Mouse (Mus musculus) intestine, embryonic 15.5 days (tissue): ENCODE results near the gene Myocos. TPM values are rescaled to one million over a fixed set of nuclear protein-coding genes. Genes with fewer than 3 reads are reported as not detected.
"Not testable (repeated sequence)": the region's sequence is repeated elsewhere in the genome, so short reads cannot be mapped to it uniquely, and the experiment has no call there.

Source experiments
- ATAC-seq: fragments of 200-750 bp; cut with Nextera tagmentation; 2 replicates; pipeline ENCODE4 v1.8.0; 2017; ENCODE audit warnings: moderate TSS enrichment, moderate library complexity
- H3K27ac ChIP-seq: fragments of 300-500 bp; sonication (generic); 2 replicates; pipeline ENCODE4 v1.5.1; 2015; ENCODE audit warnings: mild to moderate bottlenecking, inconsistent platforms
- H3K27me3 ChIP-seq: fragments of 300-500 bp; sonication (generic); replicated peaks from 2 replicates; pipeline ENCODE4 v1.6.1; 2015; ENCODE audit warnings: inconsistent platforms
- H3K36me3 ChIP-seq: fragments of 300-500 bp; sonication (generic); 2 replicates; pipeline ENCODE4 v1.6.1; 2015; ENCODE audit warnings: inconsistent platforms
- H3K4me1 ChIP-seq: fragments of 300-500 bp; sonication (generic); replicated peaks from 2 replicates; pipeline ENCODE4 v1.6.1; 2015; ENCODE audit warnings: inconsistent platforms
- H3K4me2 ChIP-seq: fragments of 300-500 bp; sonication (generic); replicated peaks from 2 replicates; pipeline ENCODE4 v1.6.1; 2015; ENCODE audit warnings: mild to moderate bottlenecking, inconsistent platforms
- H3K4me3 ChIP-seq: fragments of 300-500 bp; sonication (generic); replicated peaks from 2 replicates; pipeline ENCODE4 v1.5.1; 2015; ENCODE audit warnings: inconsistent platforms
- H3K9ac ChIP-seq: fragments of 300-500 bp; sonication (generic); 2 replicates; pipeline ENCODE4 v1.6.1; 2015; ENCODE audit warnings: inconsistent platforms
- H3K9me3 ChIP-seq: fragments of 300-500 bp; sonication (generic); 2 replicates; pipeline ENCODE4 v1.6.1; 2016; ENCODE audit warnings: inconsistent platforms
- WGBS: fragments of 180-500 bp; shearing (Covaris S2); methylation state at CpG from one replicate; pipeline ENCODE4 v1.1.7; 2015; 5-methylcytosine and 5-hydroxymethylcytosine counted together
- polyA plus RNA-seq: library from polyadenylated mRNA; unstranded; fragments of >200 nt; fragmentation: Nextera tagmentation; extraction: Ambion mirVana; gene quantifications from 2 replicates; pipeline ENCODE4 v1.2.1, GENCODE M21; 2015

Gene Myocos
- polyA plus RNA-seq, 1 experiment from 2014 or later, result not detected

GRCm38 (mm10) chr1:162639051-162639750 lies 18.8 kb downstream of the Myocos start, which contains the start of gene Myoc:
Gene Myoc, plus strand, starts transcription at chr1:162639155.
- H3K9ac ChIP-seq, result no peak within 1 kb of the TSS
- 0 out of 2 replicates have a peak, but pooled peaks cover 4% of the 10 kb centered on the region for H3K4me1 ChIP-seq
- ATAC-seq, result no peak
- H3K9me3 ChIP-seq, result no peaks in the 10 kb centered on the region
- 78% methylated on average over 10 of the region's 10 CpGs for WGBS
- no peak within 1 kb of the TSS for H3K27ac ChIP-seq
- no peak within 1 kb of the TSS for H3K4me2 ChIP-seq
- H3K27me3 ChIP-seq, result no peaks in the 10 kb centered on the region
- H3K4me3 ChIP-seq, result no peak within 1 kb of the TSS
- H3K36me3 ChIP-seq, result no peaks in the 10 kb centered on the region

- H3K36me3 ChIP-seq, result no peaks in the 10 kb centered on the region
- no peak for ATAC-seq
- no peak overlapping the region for H3K9ac ChIP-seq
- H3K4me1 ChIP-seq, result 0 out of 2 replicates have a peak, but pooled peaks cover 4% of the 10 kb centered on the region
- H3K27ac ChIP-seq, result no peak overlapping the region
- no peak overlapping the region for H3K4me3 ChIP-seq
- no peak overlapping the region for H3K4me2 ChIP-seq
- no peaks in the 10 kb centered on the region for H3K9me3 ChIP-seq
- no peaks in the 10 kb centered on the region for H3K27me3 ChIP-seq
- WGBS, result 93% methylated on average over 4 of the region's 4 CpGs
Measured at GRCm38 (mm10) chr1:162638535-162638934, 19.5 kb downstream of the Myocos start.

- Histone ChIP-seq H3K36me3 (no peaks in the 10 kb centered on the region), H3K27me3 (no peaks in the 10 kb centered on the region), H3K4me1 (0 out of 2 replicates have a peak, but pooled peaks cover 4% of the 10 kb centered on the region), H3K4me2 (no peak overlapping the region), H3K4me3 (no peak overlapping the region), H3K27ac (no peak overlapping the region), H3K9ac (no peak overlapping the region), H3K9me3 (no peaks in the 10 kb centered on the region)
- ATAC-seq, result no peak
- 59% methylated on average over 3 of the region's 3 CpGs for WGBS
Measured at GRCm38 (mm10) chr1:162636516-162636915, 21.5 kb downstream of the Myocos start.

GRCm38 (mm10) chr1:162635291-162635931 lies 22.6 kb downstream of the Myocos start:
- ATAC-seq, result not testable (repeated sequence)
- 29% methylated on average over 1 of the region's 1 CpGs for WGBS

GRCm38 (mm10) chr1:162628326-162628725 lies 29.7 kb downstream of the Myocos start:
- not testable (repeated sequence) for ATAC-seq, H3K27me3 ChIP-seq, H3K4me2 ChIP-seq, H3K4me3 ChIP-seq, H3K36me3 ChIP-seq, H3K4me1 ChIP-seq, H3K9me3 ChIP-seq, H3K27ac ChIP-seq, H3K9ac ChIP-seq
- 94% methylated on average over 15 of the region's 15 CpGs for WGBS

More at GRCm38 (mm10) chr1:162635291-162635931, 22.6 kb downstream of the Myocos start:
- not testable (repeated sequence) for H3K4me1 ChIP-seq, H3K36me3 ChIP-seq, H3K27ac ChIP-seq, H3K4me3 ChIP-seq, H3K4me2 ChIP-seq, H3K9ac ChIP-seq, H3K27me3 ChIP-seq, H3K9me3 ChIP-seq

GRCm38 (mm10) chr1:162627821-162628220 lies 30.2 kb downstream of the Myocos start:
- ATAC-seq, H3K4me2 ChIP-seq, H3K4me3 ChIP-seq, H3K27ac ChIP-seq, H3K9me3 ChIP-seq, H3K36me3 ChIP-seq, H3K27me3 ChIP-seq, H3K9ac ChIP-seq, H3K4me1 ChIP-seq: not testable (repeated sequence)
- WGBS, result 86% methylated on average over 4 of the region's 4 CpGs

GRCm38 (mm10) chr1:162625229-162625628 lies 32.8 kb downstream of the Myocos start:
- Histone ChIP-seq H3K9ac (no peak overlapping the region), H3K27me3 (no peaks in the 10 kb centered on the region), H3K9me3 (no peaks in the 10 kb centered on the region), H3K27ac (no peak overlapping the region), H3K4me2 (no peak overlapping the region), H3K4me1 (peaks cover 5% of the 10 kb centered on the region), H3K36me3 (no peaks in the 10 kb centered on the region), H3K4me3 (no peak overlapping the region)
- ATAC-seq, result no peak
- WGBS, result 44% methylated on average over 7 of the region's 7 CpGs

GRCm38 (mm10) chr1:162623895-162624294 lies 34.1 kb downstream of the Myocos start:
- 5% methylated on average over 4 of the region's 4 CpGs for WGBS
- no peak; the same call in 1 of the 2 replicates for ATAC-seq
- H3K27ac ChIP-seq, result no peak overlapping the region
- no peaks in the 10 kb centered on the region for H3K9me3 ChIP-seq
- no peaks in the 10 kb centered on the region for H3K36me3 ChIP-seq
- H3K4me2 ChIP-seq, result no peak overlapping the region
- H3K27me3 ChIP-seq, result no peaks in the 10 kb centered on the region
- no peak overlapping the region for H3K4me3 ChIP-seq
- H3K4me1 ChIP-seq, result peaks cover 5% of the 10 kb centered on the region
- H3K9ac ChIP-seq, result no peak overlapping the region

- no peak overlapping the region for H3K27ac ChIP-seq
- WGBS, result 76% methylated on average over 4 of the region's 4 CpGs
- no peak overlapping the region for H3K9ac ChIP-seq
- no peaks in the 10 kb centered on the region for H3K9me3 ChIP-seq
- H3K4me2 ChIP-seq, result no peak overlapping the region
- H3K4me3 ChIP-seq, result no peak overlapping the region
- no peaks in the 10 kb centered on the region for H3K27me3 ChIP-seq
- no peak for ATAC-seq
- H3K4me1 ChIP-seq, result peaks cover 5% of the 10 kb centered on the region
- no peaks in the 10 kb centered on the region for H3K36me3 ChIP-seq
Measured at GRCm38 (mm10) chr1:162620487-162620886, 37.5 kb downstream of the Myocos start.

- no peaks in the 10 kb centered on the region for H3K27me3 ChIP-seq
- no peak overlapping the region for H3K4me2 ChIP-seq
- no peaks in the 10 kb centered on the region for H3K4me1 ChIP-seq
- H3K9me3 ChIP-seq, result no peaks in the 10 kb centered on the region
- H3K9ac ChIP-seq, result no peak overlapping the region
- H3K36me3 ChIP-seq, result no peaks in the 10 kb centered on the region
- no peak for ATAC-seq
- WGBS, result 71% methylated on average over 1 of the region's 1 CpGs
- no peak overlapping the region for H3K27ac ChIP-seq
- no peak overlapping the region for H3K4me3 ChIP-seq
Measured at GRCm38 (mm10) chr1:162615511-162615910, 42.5 kb downstream of the Myocos start.

- no peak overlapping the region for H3K9ac ChIP-seq
- H3K9me3 ChIP-seq, result no peaks in the 10 kb centered on the region
- H3K27me3 ChIP-seq, result no peaks in the 10 kb centered on the region
- 60% methylated on average over 4 of the region's 4 CpGs for WGBS
- H3K27ac ChIP-seq, result no peak overlapping the region
- H3K36me3 ChIP-seq, result no peaks in the 10 kb centered on the region
- no peak overlapping the region for H3K4me2 ChIP-seq
- no peaks in the 10 kb centered on the region for H3K4me1 ChIP-seq
- no peak for ATAC-seq
- H3K4me3 ChIP-seq, result no peak overlapping the region
Measured at GRCm38 (mm10) chr1:162611191-162611590, 46.8 kb downstream of the Myocos start.

GRCm38 (mm10) chr1:162609633-162610250 lies 48.3 kb downstream of the Myocos start:
- Histone ChIP-seq H3K9ac (no peak overlapping the region), H3K27me3 (no peaks in the 10 kb centered on the region), H3K4me3 (no peak overlapping the region), H3K4me2 (no peak overlapping the region), H3K4me1 (no peaks in the 10 kb centered on the region), H3K9me3 (no peaks in the 10 kb centered on the region), H3K36me3 (no peaks in the 10 kb centered on the region), H3K27ac (no peak overlapping the region)
- no peak for ATAC-seq
- WGBS, result 49% methylated on average over 9 of the region's 9 CpGs
